Mouse (Mus musculus) T-helper 17 cell (primary cell): ENCODE data around the gene Mbnl1.

Experiments used
- in situ Hi-C, 2 experiments: fragments of 300-600 bp; cut with MboI, MseI; formaldehyde crosslinking; loops; 1 replicate in 1 of 2; 2 replicates in 1 of 2; pipeline ENCODE4 v1.15.1; 2025; ENCODE audit warnings: high pct_unique_total_duplicates in 2 of 2

The Mbnl1 gene

DNA sequence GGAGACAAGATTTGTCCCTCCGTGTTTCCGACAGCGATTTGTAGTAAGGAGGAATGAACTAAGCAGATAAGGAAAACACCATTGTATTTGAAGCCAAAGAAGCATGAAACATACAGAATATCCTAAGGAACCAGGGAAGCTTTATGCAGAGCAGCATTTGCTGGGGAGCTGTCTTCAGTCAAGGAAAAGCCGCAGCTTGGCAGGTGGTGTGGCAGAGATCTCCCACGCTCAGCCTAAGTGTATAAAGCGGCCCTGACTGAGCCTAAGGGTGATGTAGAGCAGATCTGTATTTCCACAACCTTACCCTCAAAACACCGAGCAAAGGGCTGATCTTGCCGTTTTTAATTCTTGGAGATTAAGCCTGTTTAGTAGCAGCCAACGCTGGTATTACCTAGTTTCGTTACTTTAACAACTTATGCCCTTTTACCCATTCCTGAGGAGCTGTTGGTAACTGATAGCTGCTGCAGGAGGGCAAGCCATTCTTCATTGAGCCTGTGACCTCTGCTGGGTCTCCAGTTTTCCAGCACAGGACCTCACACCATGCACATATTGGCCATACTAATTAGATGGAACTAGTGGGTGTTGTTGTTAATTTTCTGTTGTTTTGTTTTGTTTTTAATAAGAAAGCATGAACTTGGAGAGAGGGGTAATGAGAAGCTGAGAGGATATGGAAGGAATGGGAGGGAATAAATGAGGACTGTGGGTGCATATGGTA is 91.1 kb downstream of the Mbnl1 start:
- in situ Hi-C loops, result loop anchor here in 1 of 2 experiments (5.0 kb wide), 1 partner anchor 34 kb away; no protein-coding TSS in a partner anchor

DNA sequence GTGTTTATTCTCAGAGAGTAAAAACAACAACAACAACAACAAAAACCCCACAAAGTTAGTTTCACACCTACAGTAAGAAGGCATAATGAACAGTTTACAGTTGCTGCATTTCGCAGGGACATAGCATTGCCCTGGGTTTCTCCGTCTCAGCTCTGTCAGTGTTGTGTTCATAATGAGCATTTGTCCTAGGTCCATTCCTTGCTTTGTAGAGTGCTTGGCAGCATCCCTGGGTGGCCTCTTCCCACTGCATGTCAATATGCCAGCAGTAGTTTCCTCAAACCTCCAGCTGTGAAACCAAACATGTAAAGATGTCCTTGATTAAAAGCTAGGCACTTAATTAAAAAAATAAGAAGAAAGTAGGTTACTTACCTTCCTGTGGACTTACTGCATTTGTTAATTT is 91.6 kb downstream of the Mbnl1 start:
- in situ Hi-C loops, result loop anchor here in 1 of 2 experiments (5.0 kb wide), 1 partner anchor 33 kb away; no protein-coding TSS in a partner anchor

DNA sequence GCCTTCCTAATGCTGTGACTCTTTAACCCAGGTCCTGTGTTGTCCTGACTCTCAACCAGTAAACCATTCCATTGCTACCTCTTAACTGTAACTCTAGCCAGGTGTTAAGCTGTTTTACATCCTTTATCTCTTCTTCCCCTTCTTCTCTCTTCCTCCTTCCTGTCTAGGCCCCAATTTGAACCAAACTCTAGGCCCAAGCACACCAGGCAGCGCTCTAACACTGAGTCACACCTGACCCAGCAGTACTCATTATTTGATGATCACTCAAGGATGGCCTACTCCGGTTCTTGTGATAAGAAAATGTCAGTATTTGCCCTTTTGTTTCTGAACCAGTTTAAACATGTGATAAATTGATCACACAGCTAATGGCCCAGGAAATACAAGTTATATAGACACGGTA is 92.6 kb downstream of the Mbnl1 start:
- in situ Hi-C loops, result no loop called here

DNA sequence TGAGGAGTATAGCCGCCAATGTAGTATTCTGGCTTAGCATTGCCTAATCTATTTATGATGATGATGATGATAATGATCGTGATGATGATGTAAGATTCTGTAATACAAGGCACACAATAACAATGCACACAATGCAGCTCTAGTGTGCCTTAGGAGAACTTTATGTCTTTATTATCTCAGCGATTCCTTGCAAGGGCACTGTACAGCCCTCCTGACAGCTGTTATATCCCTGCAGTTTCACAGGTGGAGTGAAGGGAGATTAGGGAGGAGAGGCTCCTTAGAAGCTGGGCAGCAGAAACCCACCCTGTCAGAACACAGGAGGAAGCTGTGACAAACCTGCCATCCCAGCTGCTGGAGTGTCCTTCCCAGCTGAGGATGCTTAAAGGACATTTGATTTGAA is 93.3 kb downstream of the Mbnl1 start:
- in situ Hi-C loops, result no loop called here

DNA sequence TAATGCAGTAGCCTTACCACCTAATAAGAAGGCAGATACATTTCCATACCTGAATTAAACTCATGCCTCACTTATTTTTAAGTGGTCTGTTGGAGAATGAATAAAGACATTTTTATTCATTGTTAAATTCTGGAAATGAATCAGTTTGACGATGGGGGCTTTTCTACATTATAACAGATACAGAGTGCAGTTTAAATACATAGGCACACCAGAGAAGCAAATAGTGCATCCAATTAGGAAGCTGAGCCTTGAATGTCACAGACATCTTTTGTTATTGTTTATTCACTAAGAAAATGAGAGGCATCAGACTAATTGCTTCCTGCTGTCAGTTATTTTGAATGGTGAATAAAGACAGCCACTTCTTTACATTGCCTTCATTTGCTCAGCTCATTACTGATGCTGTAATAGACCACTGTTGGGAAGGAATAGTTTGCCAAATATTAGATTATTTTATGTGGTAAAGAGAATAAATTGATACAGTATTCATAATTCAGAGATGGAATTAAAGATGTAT is 95.6 kb downstream of the Mbnl1 start:
- in situ Hi-C loops, result no loop called here

DNA sequence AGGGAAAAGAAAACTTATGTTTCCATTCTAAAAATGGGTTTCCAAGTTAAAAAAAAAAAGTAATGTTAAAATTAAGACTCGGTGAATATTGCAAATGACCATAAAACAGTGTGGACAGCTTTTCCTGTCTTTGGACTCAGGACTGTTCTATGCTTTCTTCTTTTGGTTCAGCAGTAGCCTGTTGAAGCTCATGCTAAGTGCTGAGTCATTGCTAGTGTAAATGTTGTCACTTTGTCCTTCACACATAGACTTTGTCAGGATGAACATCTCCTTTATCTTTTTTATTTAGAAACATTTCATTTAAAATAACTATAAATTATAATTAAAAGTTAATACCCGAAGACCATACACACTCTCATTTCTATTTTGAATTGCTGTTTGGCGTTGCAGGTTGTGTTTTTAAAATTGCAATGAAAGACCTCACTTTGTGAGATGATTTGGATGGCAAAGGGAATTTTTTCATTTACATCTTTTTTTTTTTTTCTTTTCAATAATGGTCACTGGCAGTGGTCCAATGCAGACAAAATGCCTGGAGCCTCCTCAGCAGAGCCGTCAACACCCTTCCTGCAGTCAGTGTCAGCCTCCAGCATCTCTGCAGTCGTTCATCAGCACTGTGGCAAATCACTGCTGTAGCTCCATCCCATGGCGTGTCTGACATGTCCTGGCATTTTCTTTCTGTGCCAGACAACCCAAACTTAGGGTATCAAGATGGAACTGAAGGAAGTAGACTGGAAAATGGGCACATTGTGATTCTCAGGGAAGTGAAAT is 96.4 kb downstream of the Mbnl1 start:
- in situ Hi-C loops, result no loop called here

DNA sequence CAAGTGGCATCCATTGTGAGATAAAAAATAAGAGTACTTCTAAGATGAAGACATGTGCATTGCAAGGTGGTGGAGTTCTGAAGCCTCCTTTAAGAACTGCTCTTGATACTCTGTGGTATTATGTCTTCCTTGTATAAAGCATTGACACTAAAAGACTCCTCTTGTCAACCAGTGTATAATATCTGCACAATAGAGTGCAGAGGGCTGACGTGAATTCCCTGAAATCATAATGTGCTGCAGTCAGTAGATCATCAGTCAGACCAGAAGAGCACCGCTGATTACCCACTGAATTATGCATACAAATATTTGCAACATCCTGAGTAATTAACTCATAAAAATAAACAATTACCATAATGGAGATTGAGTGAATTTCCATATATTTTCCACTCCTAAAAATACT is 97.2 kb downstream of the Mbnl1 start:
- in situ Hi-C loops, result no loop called here

DNA sequence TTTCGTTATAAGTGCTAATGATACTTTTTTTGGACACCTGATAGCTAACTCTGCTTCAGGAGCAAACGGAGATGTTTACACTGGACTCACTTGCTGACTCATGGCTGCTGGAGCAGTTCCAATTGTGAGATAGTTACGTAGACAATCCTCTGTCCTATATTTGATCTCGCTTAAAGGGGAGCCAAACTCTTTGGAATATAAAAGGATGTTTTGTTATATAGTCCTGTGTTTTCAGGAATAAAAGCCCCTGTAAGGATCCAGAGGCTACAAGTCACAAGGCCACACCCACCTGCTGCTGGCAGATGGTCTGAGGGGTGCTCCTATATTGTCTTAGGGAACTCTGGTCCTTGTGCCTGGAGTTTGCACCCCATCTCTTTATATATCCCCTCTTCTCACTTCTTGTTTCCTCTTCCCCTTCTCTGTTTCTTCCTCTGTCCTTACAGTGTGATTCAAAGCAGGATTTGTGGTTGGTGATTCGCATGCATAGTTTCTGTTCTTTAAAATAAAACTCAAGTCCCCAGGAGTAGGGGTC is 97.9 kb downstream of the Mbnl1 start:
- in situ Hi-C loops, result no loop called here

DNA sequence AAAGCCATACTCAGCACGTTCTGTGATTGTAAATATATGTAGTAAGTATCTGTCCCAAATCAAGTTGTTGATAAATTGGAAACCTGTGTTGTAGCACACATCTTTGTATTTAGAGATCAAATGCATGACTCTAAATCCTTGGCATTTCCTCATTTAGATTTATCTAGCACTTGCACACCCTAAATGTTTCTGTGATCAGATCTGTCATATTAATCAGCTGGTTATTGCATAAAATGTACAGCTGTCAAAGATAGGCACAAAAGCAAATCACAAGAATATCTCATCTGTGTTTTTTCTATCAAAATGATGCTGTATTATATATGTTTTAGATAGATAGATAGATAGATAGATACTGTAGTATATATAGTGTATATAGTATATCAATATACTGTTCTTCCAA is 98.9 kb downstream of the Mbnl1 start:
- in situ Hi-C loops, result no loop called here

DNA sequence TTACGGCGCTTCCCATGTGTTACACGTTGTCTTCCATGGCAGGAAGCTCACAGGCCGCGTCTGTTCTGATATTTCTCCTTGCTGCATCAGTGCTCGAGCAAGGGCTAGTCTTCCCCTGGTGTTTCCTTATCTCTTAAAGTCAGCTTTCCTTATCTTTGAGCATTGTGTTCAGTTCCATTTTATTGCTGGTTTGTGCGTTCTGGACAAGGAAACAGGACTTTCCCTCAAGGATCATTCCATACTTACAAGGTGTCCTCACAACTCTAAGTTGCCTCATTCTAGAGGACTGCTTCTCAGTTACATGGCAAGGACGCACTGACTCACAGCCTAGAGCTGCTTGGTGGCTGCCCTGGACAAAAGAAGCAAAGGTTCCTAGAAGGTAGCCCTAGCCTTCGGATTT is 101.6 kb downstream of the Mbnl1 start:
- in situ Hi-C loops, result no loop called here

DNA sequence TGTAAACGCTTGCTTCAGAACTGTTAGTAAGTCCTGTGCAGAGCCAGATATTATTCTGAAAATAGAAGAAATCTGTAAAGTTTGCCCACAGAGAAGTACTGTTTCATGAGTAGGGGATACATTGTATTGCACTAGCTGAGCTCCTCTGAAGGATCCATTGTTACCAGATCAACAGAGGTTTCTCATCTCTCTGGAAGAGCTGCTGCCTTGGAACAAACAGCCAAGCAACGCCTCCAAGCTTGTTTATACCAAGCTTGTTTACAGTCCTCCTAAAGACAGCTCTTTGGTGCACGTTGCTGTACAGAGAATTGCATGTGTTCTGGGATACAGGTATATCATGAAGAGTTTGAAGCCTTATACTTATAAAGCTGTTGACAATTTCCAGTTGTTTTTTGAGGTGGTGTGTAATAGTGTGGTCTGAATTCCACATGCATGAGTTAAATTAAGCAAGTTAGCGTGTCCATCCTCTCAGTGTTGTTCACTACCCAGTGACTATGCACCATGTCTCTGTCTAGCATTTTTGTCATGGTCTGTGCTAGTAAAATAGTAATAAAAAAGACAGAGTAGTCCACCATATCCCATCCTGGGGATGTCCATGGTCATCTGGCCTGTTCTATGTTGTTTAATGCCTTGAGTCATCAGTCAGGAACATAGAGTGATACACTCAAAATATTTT is 102.4 kb downstream of the Mbnl1 start:
- in situ Hi-C loops, result loop anchor here in 1 of 2 experiments (25.0 kb wide), 1 partner anchor 1488 kb away; no protein-coding TSS in a partner anchor

DNA sequence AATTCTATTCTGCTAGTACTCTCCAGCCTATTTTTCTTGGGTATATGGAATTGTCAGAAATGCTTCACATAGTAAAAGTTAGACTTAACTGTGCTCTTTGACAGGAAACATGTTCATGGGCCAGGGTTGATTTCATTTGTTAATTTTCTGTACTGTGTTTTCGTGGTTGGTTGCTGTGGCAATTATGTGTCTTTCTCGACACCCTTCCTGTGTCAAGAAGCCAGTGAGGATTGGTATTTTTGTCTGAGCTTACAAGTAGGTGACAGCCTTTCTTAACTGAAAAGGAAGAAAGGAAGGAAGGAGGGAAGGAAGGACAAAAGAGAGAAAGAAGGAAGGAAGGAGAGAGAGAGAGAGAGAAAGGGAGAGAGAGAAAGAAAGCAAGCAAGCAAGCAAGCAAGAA is 103.3 kb downstream of the Mbnl1 start:
- in situ Hi-C loops, result loop anchor here in 1 of 2 experiments (25.0 kb wide), 1 partner anchor 1489 kb away; no protein-coding TSS in a partner anchor

DNA sequence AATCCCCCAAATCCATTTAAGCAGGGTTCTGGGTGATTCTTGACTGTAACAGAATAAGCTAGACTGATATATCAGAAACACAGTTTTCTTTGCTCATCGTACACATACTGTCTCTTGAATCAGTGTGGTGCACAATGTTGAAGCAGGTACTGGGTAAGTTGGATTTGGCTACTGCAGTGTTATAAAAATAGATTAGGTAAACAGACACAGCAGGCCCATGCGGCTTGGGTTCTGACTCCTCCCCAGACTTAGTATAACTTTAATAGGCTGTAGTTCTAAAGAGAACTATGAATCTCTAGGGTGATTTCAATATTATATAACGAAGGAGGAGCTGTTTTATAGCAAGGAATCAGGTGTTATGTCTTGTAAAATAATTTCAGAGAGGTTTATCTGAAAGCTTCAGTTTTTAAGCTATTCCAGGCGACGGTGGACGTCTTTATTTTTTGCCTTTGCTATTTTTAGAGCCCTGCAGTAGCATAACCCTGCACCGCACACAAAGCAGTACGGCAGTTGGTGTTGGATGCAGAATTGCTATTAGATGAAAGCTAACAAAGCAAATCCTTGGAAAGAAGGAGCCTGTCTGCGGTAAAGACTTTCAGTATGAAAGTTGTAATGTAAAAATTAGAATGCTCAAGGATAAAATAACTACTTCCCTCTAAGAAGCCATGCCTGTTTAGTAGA is 103.9 kb downstream of the Mbnl1 start:
- in situ Hi-C loops, result loop anchor here in 1 of 2 experiments (25.0 kb wide), 1 partner anchor 1489 kb away; no protein-coding TSS in a partner anchor

DNA sequence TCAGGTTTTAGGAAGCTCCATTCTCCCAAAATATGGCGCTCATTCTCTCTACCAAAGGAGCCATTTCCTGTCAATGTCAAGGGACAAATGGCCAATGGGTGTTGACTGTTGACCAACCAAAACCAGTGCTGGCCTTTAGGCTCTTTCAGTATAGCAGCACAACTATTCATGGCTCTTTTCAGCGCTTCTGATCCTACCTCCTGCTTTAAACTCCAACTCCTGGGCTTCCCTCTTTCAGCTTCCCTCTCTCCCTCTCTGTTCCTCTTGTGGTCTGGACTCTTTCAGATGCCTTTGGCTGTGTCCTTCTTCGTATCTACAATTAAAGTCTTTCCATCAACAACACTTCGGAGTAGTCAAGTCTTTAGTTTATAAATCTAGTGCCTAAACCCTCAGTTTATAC is 107.2 kb downstream of the Mbnl1 start:
- in situ Hi-C loops, result loop anchor here in 1 of 2 experiments (25.0 kb wide), 1 partner anchor 1493 kb away; no protein-coding TSS in a partner anchor

DNA sequence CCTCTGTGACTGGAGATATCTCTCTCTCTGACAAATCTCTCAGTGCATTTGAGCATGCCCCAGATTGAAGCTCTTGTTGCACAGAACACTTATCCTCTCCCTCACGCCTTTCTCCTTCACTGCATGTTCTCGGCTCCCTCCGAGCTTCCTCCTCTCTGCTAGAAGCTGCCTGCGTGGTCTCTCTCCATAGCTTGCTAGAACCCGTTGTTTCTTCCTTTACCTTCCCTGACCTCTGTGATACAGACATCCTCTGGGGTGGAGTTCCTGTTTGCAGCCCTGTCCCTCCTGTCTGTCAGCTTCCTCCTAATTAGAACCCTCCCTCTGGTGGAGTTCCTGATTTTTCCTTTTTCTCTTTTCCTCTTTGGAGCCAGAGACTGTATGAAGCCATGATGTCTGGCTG is 108.1 kb downstream of the Mbnl1 start:
- in situ Hi-C loops, result loop anchor here in 1 of 2 experiments (25.0 kb wide), 1 partner anchor 1493 kb away; no protein-coding TSS in a partner anchor

DNA sequence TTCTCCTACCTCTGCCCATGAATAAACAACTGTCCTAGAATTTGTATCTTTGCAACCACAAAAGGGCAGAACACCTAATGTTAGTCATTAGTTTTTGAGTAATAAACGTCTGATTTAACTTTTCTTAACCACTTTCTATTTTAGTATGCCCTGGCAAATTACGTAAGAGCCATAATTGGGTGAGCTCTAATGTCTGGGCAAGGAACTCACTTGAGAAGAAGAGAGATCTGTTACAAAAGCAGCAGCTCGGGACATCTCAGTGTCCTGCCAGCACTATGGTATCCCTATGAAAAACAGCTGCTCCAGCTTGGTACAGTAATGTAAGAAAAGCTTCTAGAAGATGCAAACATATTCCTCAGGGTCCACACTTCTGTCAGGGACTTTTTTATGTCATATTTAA is 109.5 kb downstream of the Mbnl1 start:
- in situ Hi-C loops, result loop anchor here in 1 of 2 experiments (25.0 kb wide), 1 partner anchor 1495 kb away; no protein-coding TSS in a partner anchor

DNA sequence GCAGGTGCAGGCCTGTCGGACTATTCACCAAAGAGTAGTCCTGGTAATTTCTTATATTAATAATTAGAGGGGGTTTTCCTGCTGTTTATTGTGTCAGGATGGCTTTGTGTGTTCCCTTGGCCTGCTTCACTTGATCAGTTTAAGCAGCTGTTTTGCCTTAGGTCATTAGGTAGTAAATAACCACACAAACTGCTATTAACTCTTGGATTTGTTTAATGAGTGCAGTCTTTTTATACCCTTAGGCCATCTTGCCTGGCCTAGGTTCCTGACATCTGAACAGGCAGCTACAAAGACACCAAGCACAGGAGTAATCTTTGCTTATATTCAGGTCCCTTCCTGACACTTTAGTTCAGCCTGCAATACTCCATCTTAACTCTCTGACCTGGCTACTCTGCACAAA is 110.0 kb downstream of the Mbnl1 start:
- in situ Hi-C loops, result loop anchor here in 1 of 2 experiments (25.0 kb wide), 1 partner anchor 1495 kb away; no protein-coding TSS in a partner anchor

DNA sequence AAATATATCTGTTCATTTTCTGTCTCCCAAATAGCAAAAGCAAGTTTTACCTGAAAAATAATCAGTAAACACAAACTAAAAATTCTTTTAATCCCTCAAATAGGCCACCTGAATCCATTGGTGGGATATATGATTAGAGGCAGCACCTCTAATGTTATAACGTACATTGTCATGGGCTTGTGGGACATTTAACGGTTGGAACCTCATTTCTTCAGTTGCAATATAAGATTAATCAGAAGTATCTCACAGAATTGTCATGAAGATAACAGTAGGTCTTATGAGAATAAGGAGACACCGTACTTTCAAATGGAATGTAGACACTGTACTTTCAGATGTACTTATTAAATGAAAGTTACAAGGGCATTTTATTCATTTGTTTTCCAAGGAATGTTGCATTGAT is 112.1 kb downstream of the Mbnl1 start:
- in situ Hi-C loops, result loop anchor here in 1 of 2 experiments (25.0 kb wide), 1 partner anchor 1497 kb away; no protein-coding TSS in a partner anchor

DNA sequence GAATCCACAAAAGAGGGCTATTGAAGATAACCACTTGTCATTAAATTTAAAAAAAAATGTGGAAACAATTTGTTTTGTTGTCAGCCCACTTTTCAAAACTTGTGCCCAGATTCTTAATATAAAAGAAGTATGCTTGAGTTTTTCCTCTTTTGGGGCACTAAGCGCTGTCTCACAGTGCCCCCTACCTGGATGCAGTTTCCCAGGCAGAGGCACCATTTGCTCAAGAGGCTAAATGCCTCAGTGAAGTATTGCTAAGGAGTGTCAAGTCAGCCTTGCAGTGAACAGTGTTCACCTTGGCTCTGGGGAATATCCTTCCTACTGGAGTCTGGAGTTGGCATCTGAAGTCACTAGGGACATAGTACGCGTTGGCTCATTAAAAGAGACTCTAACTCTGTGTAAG is 113.4 kb downstream of the Mbnl1 start:
- in situ Hi-C loops, result loop anchor here in 1 of 2 experiments (25.0 kb wide), 1 partner anchor 1499 kb away; no protein-coding TSS in a partner anchor

DNA sequence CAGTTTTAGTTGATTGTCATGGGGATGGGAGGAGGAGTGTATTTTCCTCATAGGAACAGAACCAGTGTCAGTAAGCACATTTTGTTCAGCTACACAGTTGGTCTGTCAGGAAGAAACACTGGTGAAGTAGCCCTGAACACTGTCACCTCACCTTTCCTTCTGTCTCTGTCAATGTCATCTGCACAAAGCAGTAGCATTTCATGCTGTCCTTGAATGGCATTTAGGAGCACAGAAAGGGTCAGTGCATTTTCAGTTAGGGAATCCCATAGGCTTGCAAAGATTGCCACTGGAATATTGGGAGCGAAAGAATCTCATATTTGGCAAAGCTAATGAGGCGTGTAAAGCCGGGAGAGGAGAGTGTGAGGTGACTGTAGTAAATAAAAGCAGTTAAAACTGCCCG is 114.5 kb downstream of the Mbnl1 start:
- in situ Hi-C loops, result loop anchor here in 1 of 2 experiments (25.0 kb wide), 1 partner anchor 1500 kb away; no protein-coding TSS in a partner anchor
